Comparison of ENCODE assay signal across 8 mouse cellular contexts in genomic region chr17:84512516-84513085, GRCm38 (mm10). TPM values are rescaled to one million over a fixed set of nuclear protein-coding genes. Genes with fewer than 3 reads are reported as not detected.
DNase-seq lines count a peak whose midpoint lies in the region; ATAC-seq and TF ChIP-seq lines count a peak whose summit lies in the region.

No protein-coding gene starts in this region.

- TF ChIP-seq CTCF in CH12.LX (conservative IDR thresholded peaks at IDR 0.05 in 1 of 2, IDR thresholded peaks at IDR 0.05 in 1 of 2; ENCODE audit: low read depth in 2 of 2, low read length in 2 of 2), result no peak
- no peak for TF ChIP-seq CTCF in forebrain, postnatal 0 days (IDR thresholded peaks at IDR 0.05; ENCODE audit: low read depth)

- no peak for TF ChIP-seq POLR2A in CH12.LX (IDR thresholded peaks at IDR 0.05; ENCODE audit: low read depth, low read length)

- DNase-seq in 3T3-L1 (ENCODE audit: low read depth, low spot score) (peak; percentile 58), CH12.LX (ENCODE audit: extremely low read depth) (no peak)
- no peak for DNase-seq in forebrain, postnatal 0 days
- DNase-seq in spleen, adult 18-20 months, result no peak
- no peak for DNase-seq in adrenal gland, adult 18-20 months (ENCODE audit: low spot score in 2 of 2)
- no peak for DNase-seq in thymus, postnatal 36 days

- TF ChIP-seq EP300 in CH12.LX (IDR thresholded peaks at IDR 0.05; ENCODE audit: low read length), result no peak

- H3K36me3 ChIP-seq in CH12.LX (replicated peaks in 1 of 2; ENCODE audit: control insufficient read depth in 1 of 2, insufficient read depth in 1 of 2, low read length in 1 of 2), result no peaks in the 10 kb centered on the region
- H3K36me3 ChIP-seq in forebrain, postnatal 0 days (ENCODE audit: insufficient read depth), result no peaks in the 10 kb centered on the region
- no peaks in the 10 kb centered on the region for H3K36me3 ChIP-seq in limb, embryonic 13.5 days
- no peaks in the 10 kb centered on the region for H3K36me3 ChIP-seq in neural tube, embryonic 13.5 days

- H3K9me3 ChIP-seq in CH12.LX (replicated peaks; ENCODE audit: low read length), result no peaks in the 10 kb centered on the region
- H3K9me3 ChIP-seq in forebrain, postnatal 0 days (ENCODE audit: low read length), result no peaks in the 10 kb centered on the region
- no peaks in the 10 kb centered on the region for H3K9me3 ChIP-seq in limb, embryonic 13.5 days
- H3K9me3 ChIP-seq in neural tube, embryonic 13.5 days, result no peaks in the 10 kb centered on the region

- in situ Hi-C loops in CH12.LX (cut with MboI; ENCODE audit: low pct_ligation_motif_present, low pct_unique_long_range_greater_than_20kb, low sequenced_read_pairs), result no loop called here

- WGBS in forebrain, postnatal 0 days, result 39% methylated on average over 4 of the region's 4 CpGs
- WGBS in limb, embryonic 13.5 days, result 12% methylated on average over 4 of the region's 4 CpGs
- WGBS in neural tube, embryonic 13.5 days, result 32% methylated on average over 4 of the region's 4 CpGs

- dilution Hi-C loops in CH12.LX (cut with MboI; ENCODE audit: extremely low pct_ligation_motif_present, extremely low pct_unique_long_range_greater_than_20kb, low sequenced_read_pairs), result no loop called here

- H3K79me2 ChIP-seq in CH12.LX (replicated peaks; ENCODE audit: control insufficient read depth, extremely low read depth, insufficient read depth, poor library complexity, severe bottlenecking), result no peaks in the 10 kb centered on the region

- no peaks in the 10 kb centered on the region for H3K27me3 ChIP-seq in CH12.LX (replicated peaks)
- no peaks in the 10 kb centered on the region for H3K27me3 ChIP-seq in forebrain, postnatal 0 days (ENCODE audit: insufficient read depth, low read length)
- H3K27me3 ChIP-seq in limb, embryonic 13.5 days, result no peaks in the 10 kb centered on the region
- H3K27me3 ChIP-seq in neural tube, embryonic 13.5 days, result peaks cover 17% of the 10 kb centered on the region

- peaks cover 9 to 25% of the 10 kb centered on the region in 2 experiments for H3K4me1 ChIP-seq in CH12.LX (ENCODE audit: control insufficient read depth in 1 of 2, insufficient read depth in 2 of 2)
- H3K4me1 ChIP-seq in forebrain, postnatal 0 days (ENCODE audit: insufficient read depth), result no peaks in the 10 kb centered on the region; the same call in 1 of the 2 replicates
- peaks cover 21% of the 10 kb centered on the region for H3K4me1 ChIP-seq in limb, embryonic 13.5 days
- peaks cover 38% of the 10 kb centered on the region for H3K4me1 ChIP-seq in neural tube, embryonic 13.5 days (replicated peaks)

- H3K4me2 ChIP-seq in CH12.LX (ENCODE audit: insufficient read depth, low read depth, poor library complexity, severe bottlenecking), result peak overlapping the region; percentile 75
- H3K4me2 ChIP-seq in forebrain, postnatal 0 days (ENCODE audit: low read depth), result peak overlapping the region; percentile 98
- H3K4me2 ChIP-seq in limb, embryonic 13.5 days (replicated peaks), result peak overlapping the region; percentile 86
- H3K4me2 ChIP-seq in neural tube, embryonic 13.5 days, result peak overlapping the region; percentile 95

- peak overlapping the region; percentile 28 to 68 (median 38) for H3K4me3 ChIP-seq in CH12.LX (replicated peaks in 1 of 3; ENCODE audit: low read depth in 2 of 3, low read length in 2 of 3, poor library complexity in 1 of 3)
- H3K4me3 ChIP-seq in forebrain, postnatal 0 days (ENCODE audit: low read depth, low read length), result peak overlapping the region; percentile 69
- peak overlapping the region; percentile 81 for H3K4me3 ChIP-seq in limb, embryonic 13.5 days
- peak overlapping the region; percentile 70 for H3K4me3 ChIP-seq in neural tube, embryonic 13.5 days

- ATAC-seq in forebrain, postnatal 0 days, result no peak
- 0 out of 2 replicates have a peak, but pooled peaks have one; percentile 29 for ATAC-seq in limb, embryonic 13.5 days (ENCODE audit: low FRiP score, low read depth)
- ATAC-seq in neural tube, embryonic 13.5 days (ENCODE audit: low read depth), result peak; percentile 30

- peak overlapping the region; percentile 24; the same call in 1 of the 2 replicates for H3K9ac ChIP-seq in CH12.LX (ENCODE audit: insufficient read depth, low read depth)
- peak overlapping the region; percentile 63; the same call in 1 of the 2 replicates for H3K9ac ChIP-seq in forebrain, postnatal 0 days
- H3K9ac ChIP-seq in limb, embryonic 13.5 days, result peak overlapping the region; percentile 92
- peak overlapping the region; percentile 81 for H3K9ac ChIP-seq in neural tube, embryonic 13.5 days

- TF ChIP-seq RAD21 in CH12.LX (IDR thresholded peaks at IDR 0.05; ENCODE audit: low read depth, low read length), result no peak

- no peak overlapping the region for H3K27ac ChIP-seq in CH12.LX (ENCODE audit: insufficient read depth, low read depth)
- no peak overlapping the region for H3K27ac ChIP-seq in forebrain, postnatal 0 days (ENCODE audit: low read depth, low read length)
- peak overlapping the region; percentile 73; the same call in 1 of the 2 replicates for H3K27ac ChIP-seq in limb, embryonic 13.5 days
- no peak overlapping the region for H3K27ac ChIP-seq in neural tube, embryonic 13.5 days (replicated peaks)

TF ChIP-seq in CH12.LX, 34 proteins besides CTCF, POLR2A, EP300 and RAD21:
- TF ChIP-seq TBP (conservative IDR thresholded peaks at IDR 0.05; ENCODE audit: low read depth, low read length) (no peak), E2F4 (IDR thresholded peaks at IDR 0.05; ENCODE audit: insufficient replicate concordance, low read depth, low read length) (no peak), MXI1 (IDR thresholded peaks at IDR 0.05; ENCODE audit: low read depth, low read length) (peak; percentile 20; the same call in 1 of the 2 replicates), ZMIZ1 (IDR thresholded peaks at IDR 0.05; ENCODE audit: low read depth, low read length) (no peak), JUND (conservative IDR thresholded peaks at IDR 0.05; ENCODE audit: low read depth, low read length) (no peak), ETS1 (conservative IDR thresholded peaks at IDR 0.05; ENCODE audit: low read depth, low read length) (no peak), USF2 (conservative IDR thresholded peaks at IDR 0.05; ENCODE audit: low read depth, low read length) (no peak)

RNA-seq across cellular contexts. Expression of gene Plekhh2, which starts 0.9 kb away (rescaled TPM):
- total RNA-seq in CH12.LX (2012; rRNA removed) (1.6 and 1.7 TPM in 2 replicates), CH12.LX (2014; rRNA removed) (0.21 and 0.27 TPM in 2 replicates)
- polyA plus RNA-seq in CH12.LX (2012; ENCODE audit: insufficient read length, low read depth), result 0.87 and 1.1 TPM in 2 replicates
- total RNA-seq in forebrain, postnatal 0 days (2014; rRNA removed), result 2.4 and 3.1 TPM in 2 replicates
- 0.73 and 1.0 TPM in 2 replicates for polyA plus RNA-seq in forebrain, postnatal 0 days (2015; fragmentation: Nextera tagmentation; extraction: Ambion mirVana)
- polyA plus RNA-seq in limb, embryonic 13.5 days (2015; fragmentation: Nextera tagmentation; extraction: Ambion mirVana), result 8.1 and 8.8 TPM in 2 replicates
- polyA plus RNA-seq in neural tube, embryonic 13.5 days (2015; fragmentation: Nextera tagmentation; extraction: Ambion mirVana), result 1.5 and 2.5 TPM in 2 replicates
- total RNA-seq in adrenal gland, adult 18-20 months (2021), result 1 to 10 TPM; 2.5 to 3.9 TPM

RNA-seq across cellular contexts. Expression of gene Thada, which starts 46.6 kb away (rescaled TPM):
- total RNA-seq in CH12.LX (2012; rRNA removed) (22.2 and 25.6 TPM in 2 replicates), CH12.LX (2014; rRNA removed) (15.3 and 17.3 TPM in 2 replicates)
- polyA plus RNA-seq in CH12.LX (2012; ENCODE audit: insufficient read length, low read depth), result 21.3 and 26.7 TPM in 2 replicates
- total RNA-seq in forebrain, postnatal 0 days (2014; rRNA removed), result 15.7 and 19.2 TPM in 2 replicates
- 1.6 and 2.6 TPM in 2 replicates for polyA plus RNA-seq in forebrain, postnatal 0 days (2015; fragmentation: Nextera tagmentation; extraction: Ambion mirVana)
- 8.2 and 9.1 TPM in 2 replicates for polyA plus RNA-seq in limb, embryonic 13.5 days (2015; fragmentation: Nextera tagmentation; extraction: Ambion mirVana)
- polyA plus RNA-seq in neural tube, embryonic 13.5 days (2015; fragmentation: Nextera tagmentation; extraction: Ambion mirVana), result 6.8 and 7.6 TPM in 2 replicates
- total RNA-seq in adrenal gland, adult 18-20 months (2021), result 10 to 100 TPM; 13.7 to 15.0 TPM

Comparison
In these comparisons a context has a peak if more than half of its experiments do, and no peak if none do; other contexts are left out.
1. H3K9ac ChIP-seq: peak in every context shown above with its lines; median percentile 92 in limb, embryonic 13.5 days; 81 in neural tube, embryonic 13.5 days; 63 in forebrain, postnatal 0 days; 24 in CH12.LX.